Mouse (Mus musculus): ENCODE measurements around the gene Pomgnt2. TPM values are rescaled to one million over a fixed set of nuclear protein-coding genes. Genes with fewer than 3 reads are reported as not detected.

Pomgnt2 gene
- total RNA-seq, 2 experiments from 2014 or later: 2.2 to 3.8 TPM

Other genes with a start within 250 kb of the Pomgnt2 start
- gene Zfp651, start 237.8 kb downstream of the Pomgnt2 start, total RNA-seq (2014; fragmentation: Nextera tagmentation): not detected in 2 replicates
- gene Zfp651, start 237.8 kb downstream of the Pomgnt2 start, total RNA-seq (2017): not detected in 2 replicates
- gene Klhl40, start 219.5 kb downstream of the Pomgnt2 start, total RNA-seq (2014; fragmentation: Nextera tagmentation): not detected in 2 replicates
- not detected in 2 replicates for gene Klhl40, start 219.5 kb downstream of the Pomgnt2 start, total RNA-seq (2017)
- gene Hhatl, start 204.6 kb downstream of the Pomgnt2 start, total RNA-seq (2014; fragmentation: Nextera tagmentation): not detected in 2 replicates
- gene Hhatl, start 204.6 kb downstream of the Pomgnt2 start, total RNA-seq (2017): not detected in 2 replicates
- gene Ccdc13, start 157.6 kb downstream of the Pomgnt2 start, total RNA-seq (2014; fragmentation: Nextera tagmentation): not detected in 2 replicates
- gene Ccdc13, start 157.6 kb downstream of the Pomgnt2 start, total RNA-seq (2017): not detected in 2 replicates
- gene Higd1a, start 138.7 kb downstream of the Pomgnt2 start, total RNA-seq (2014; fragmentation: Nextera tagmentation): 119 and 156 TPM in 2 replicates
- 28.6 and 33.5 TPM in 2 replicates for gene Higd1a, start 138.7 kb downstream of the Pomgnt2 start, total RNA-seq (2017)
- not detected in 2 replicates for gene Ackr2, start 98.8 kb downstream of the Pomgnt2 start, total RNA-seq (2014; fragmentation: Nextera tagmentation)
- not detected in 2 replicates for gene Ackr2, start 98.8 kb downstream of the Pomgnt2 start, total RNA-seq (2017)
- not detected in 2 replicates for gene Cyp8b1, start 80.8 kb downstream of the Pomgnt2 start, total RNA-seq (2014; fragmentation: Nextera tagmentation)
- not detected in 2 replicates for gene Cyp8b1, start 80.8 kb downstream of the Pomgnt2 start, total RNA-seq (2017)
- not detected in 2 replicates for gene Fam198a, start 46.1 kb downstream of the Pomgnt2 start, total RNA-seq (2014; fragmentation: Nextera tagmentation)
- 1.3 TPM in 1 of 2 replicates, not detected in the other for gene Fam198a, start 46.1 kb downstream of the Pomgnt2 start, total RNA-seq (2017)
- gene Snrk, start 120.2 kb upstream of the Pomgnt2 start, total RNA-seq (2014; fragmentation: Nextera tagmentation): 8.5 and 16.9 TPM in 2 replicates
- gene Snrk, start 120.2 kb upstream of the Pomgnt2 start, total RNA-seq (2017): 15.9 and 26.7 TPM in 2 replicates

Measured in megakaryocyte-erythroid progenitor cell, adult 5-6 weeks (primary cell).